Mouse (Mus musculus): ENCODE data around the gene Gab3. TPM values are rescaled to one million over a fixed set of nuclear protein-coding genes. Genes with fewer than 3 reads are reported as not detected.
"Not testable (repeated sequence)": the region's sequence is repeated elsewhere in the genome, so short reads cannot be mapped to it uniquely, and the experiment has no call there.

Gab3 gene
- polyA plus RNA-seq, 1 experiment from 2014 or later, result 1.5 TPM

DNA sequence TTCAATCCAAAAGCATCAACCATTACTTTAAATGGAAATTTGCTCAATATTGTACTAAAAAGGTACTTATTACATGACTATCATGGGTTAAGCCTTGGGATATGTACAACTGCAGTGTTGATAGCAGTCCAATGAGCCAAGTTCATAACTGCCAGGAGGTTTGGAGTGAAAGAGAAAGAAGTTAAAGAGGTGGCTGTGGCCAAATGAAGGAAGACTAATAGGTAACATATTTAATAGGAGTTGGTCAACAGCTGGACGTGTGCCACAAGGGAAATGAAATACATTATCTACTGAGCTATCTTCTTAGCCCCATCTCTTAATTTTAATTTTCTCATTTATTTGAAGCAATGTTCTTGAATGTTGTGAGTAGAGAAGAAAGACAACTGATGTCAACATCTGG lies 39.3 kb downstream of the Gab3 start:
- Histone ChIP-seq H3K27ac (ENCODE audit: low read depth, low read length) (no peak overlapping the region), H3K27me3 (ENCODE audit: control insufficient read depth, insufficient read depth, low read length) (no peaks in the 10 kb centered on the region), H3K4me2 (replicated peaks; ENCODE audit: low read depth, low read length) (no peak overlapping the region), H3K4me1 (replicated peaks; ENCODE audit: control insufficient read depth, insufficient read depth, low read length) (no peaks in the 10 kb centered on the region), H3K4me3 (ENCODE audit: low read depth, low read length) (no peak overlapping the region), H3K36me3 (ENCODE audit: control insufficient read depth, insufficient read depth, low read length) (no peaks in the 10 kb centered on the region), H3K9me3 (ENCODE audit: control insufficient read depth, low read length) (no peaks in the 10 kb centered on the region), H3K9ac (ENCODE audit: low read depth, low read length) (no peak overlapping the region)
- WGBS, result 77% methylated on average over 1 of the region's 1 CpGs
- no peak for ATAC-seq (ENCODE audit: low FRiP score)
- DNase-seq (ENCODE audit: low spot score), result no peak

DNA sequence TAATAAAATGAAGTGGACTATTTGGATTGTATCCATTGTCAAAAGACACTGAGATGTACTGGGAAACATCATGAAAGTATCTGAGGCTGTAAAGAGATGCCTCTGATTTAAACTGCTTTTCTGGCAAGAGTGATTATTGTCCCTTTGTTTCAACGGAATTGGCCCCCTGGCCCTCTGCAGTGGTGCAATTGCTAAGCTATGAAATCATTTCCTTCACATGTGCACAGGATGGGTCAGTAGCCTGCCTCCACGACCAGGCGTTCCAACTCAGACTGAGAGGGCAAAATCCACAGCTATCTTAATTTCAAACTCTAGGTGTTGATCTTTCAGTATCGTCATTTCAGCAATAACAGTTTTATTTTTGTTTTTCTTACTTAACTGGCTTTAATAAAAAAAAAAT lies 40.7 kb downstream of the Gab3 start:
- no peak overlapping the region for H3K4me2 ChIP-seq (replicated peaks; ENCODE audit: low read depth, low read length)
- H3K9ac ChIP-seq (ENCODE audit: low read depth, low read length), result no peak overlapping the region
- H3K4me1 ChIP-seq (replicated peaks; ENCODE audit: control insufficient read depth, insufficient read depth, low read length), result no peaks in the 10 kb centered on the region
- no peaks in the 10 kb centered on the region for H3K9me3 ChIP-seq (ENCODE audit: control insufficient read depth, low read length)
- ATAC-seq (ENCODE audit: low FRiP score) (no peak), DNase-seq (ENCODE audit: low spot score) (no peak)
- no peaks in the 10 kb centered on the region for H3K36me3 ChIP-seq (ENCODE audit: control insufficient read depth, insufficient read depth, low read length)
- H3K4me3 ChIP-seq (ENCODE audit: low read depth, low read length), result no peak overlapping the region
- no peaks in the 10 kb centered on the region for H3K27me3 ChIP-seq (ENCODE audit: control insufficient read depth, insufficient read depth, low read length)
- WGBS, result 82% methylated on average over 4 of the region's 4 CpGs
- H3K27ac ChIP-seq (ENCODE audit: low read depth, low read length), result no peak overlapping the region

GRCm38 (mm10) chrX:75036626-75037025 lies 48.6 kb downstream of the Gab3 start:
- no peak overlapping the region for H3K9ac ChIP-seq (ENCODE audit: low read depth, low read length)
- H3K4me2 ChIP-seq (replicated peaks; ENCODE audit: low read depth, low read length), result no peak overlapping the region
- no peak for DNase-seq (ENCODE audit: low spot score)
- no peak overlapping the region for H3K27ac ChIP-seq (ENCODE audit: low read depth, low read length)
- no peaks in the 10 kb centered on the region for H3K4me1 ChIP-seq (replicated peaks; ENCODE audit: control insufficient read depth, insufficient read depth, low read length)
- H3K36me3 ChIP-seq (ENCODE audit: control insufficient read depth, insufficient read depth, low read length), result no peaks in the 10 kb centered on the region
- ATAC-seq (ENCODE audit: low FRiP score), result no peak
- no peaks in the 10 kb centered on the region for H3K27me3 ChIP-seq (ENCODE audit: control insufficient read depth, insufficient read depth, low read length)
- H3K4me3 ChIP-seq (ENCODE audit: low read depth, low read length), result no peak overlapping the region
- no peaks in the 10 kb centered on the region for H3K9me3 ChIP-seq (ENCODE audit: control insufficient read depth, low read length)

GRCm38 (mm10) chrX:75035162-75035561 lies 50.1 kb downstream of the Gab3 start:
- no peaks in the 10 kb centered on the region for H3K4me1 ChIP-seq (replicated peaks; ENCODE audit: control insufficient read depth, insufficient read depth, low read length)
- H3K27ac ChIP-seq (ENCODE audit: low read depth, low read length), result no peak overlapping the region
- WGBS, result 92% methylated on average over 2 of the region's 2 CpGs
- H3K9me3 ChIP-seq (ENCODE audit: control insufficient read depth, low read length), result no peaks in the 10 kb centered on the region
- H3K36me3 ChIP-seq (ENCODE audit: control insufficient read depth, insufficient read depth, low read length), result no peaks in the 10 kb centered on the region
- H3K4me3 ChIP-seq (ENCODE audit: low read depth, low read length), result no peak overlapping the region
- DNase-seq (ENCODE audit: low spot score) (no peak), ATAC-seq (ENCODE audit: low FRiP score) (no peak)
- H3K9ac ChIP-seq (ENCODE audit: low read depth, low read length), result no peak overlapping the region
- H3K27me3 ChIP-seq (ENCODE audit: control insufficient read depth, insufficient read depth, low read length), result no peaks in the 10 kb centered on the region
- no peak overlapping the region for H3K4me2 ChIP-seq (replicated peaks; ENCODE audit: low read depth, low read length)

DNA sequence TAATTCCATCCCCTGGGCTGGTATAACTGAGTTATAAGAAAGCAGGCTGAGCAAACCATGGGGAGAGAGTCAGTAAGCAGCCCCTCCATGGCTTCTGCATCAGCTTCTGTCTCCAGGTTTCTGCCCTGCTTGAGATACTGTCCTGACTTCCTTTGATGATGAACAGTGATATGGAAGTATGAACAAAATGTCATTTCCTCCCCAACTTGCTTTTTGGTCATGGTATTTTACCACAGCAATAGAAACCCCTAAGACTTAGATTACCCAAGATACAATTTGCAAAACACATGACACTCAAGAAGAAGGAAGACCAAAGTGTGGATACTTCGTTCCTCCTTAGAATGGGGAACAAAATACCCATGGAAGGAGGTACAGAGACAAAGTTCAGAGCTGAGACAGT lies 51.2 kb downstream of the Gab3 start:
- H3K4me1 ChIP-seq (replicated peaks; ENCODE audit: control insufficient read depth, insufficient read depth, low read length); H3K27ac ChIP-seq (ENCODE audit: low read depth, low read length); H3K27me3 ChIP-seq (ENCODE audit: control insufficient read depth, insufficient read depth, low read length); H3K4me2 ChIP-seq (replicated peaks; ENCODE audit: low read depth, low read length); ATAC-seq (ENCODE audit: low FRiP score); H3K4me3 ChIP-seq (ENCODE audit: low read depth, low read length); H3K36me3 ChIP-seq (ENCODE audit: control insufficient read depth, insufficient read depth, low read length); H3K9ac ChIP-seq (ENCODE audit: low read depth, low read length); H3K9me3 ChIP-seq (ENCODE audit: control insufficient read depth, low read length); DNase-seq (ENCODE audit: low spot score): not testable (repeated sequence)
- 53% methylated on average over 1 of the region's 1 CpGs for WGBS

DNA sequence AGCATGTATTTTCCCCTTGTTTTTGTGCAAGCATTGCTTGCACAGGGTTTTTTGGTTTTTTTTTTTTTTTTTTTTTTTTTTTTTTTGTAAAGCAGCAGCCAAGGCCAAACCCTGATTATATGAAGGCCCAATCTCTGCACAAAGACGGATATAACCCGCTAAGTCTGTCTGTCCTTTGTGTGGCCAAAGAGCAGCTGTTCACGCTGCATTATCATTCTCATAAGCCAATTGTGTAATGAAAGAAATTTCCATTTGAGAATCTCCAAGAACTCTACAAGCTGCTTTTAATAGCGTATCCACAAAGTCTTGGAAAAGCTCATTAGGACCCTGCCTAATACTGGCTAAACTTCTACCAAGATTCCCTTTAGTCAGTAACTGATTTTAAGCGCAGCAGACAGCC lies 101.5 kb downstream of the Gab3 start:
- Histone ChIP-seq H3K36me3 (ENCODE audit: control insufficient read depth, insufficient read depth, low read length) (no peaks in the 10 kb centered on the region), H3K4me1 (replicated peaks; ENCODE audit: control insufficient read depth, insufficient read depth, low read length) (no peaks in the 10 kb centered on the region), H3K4me2 (replicated peaks; ENCODE audit: low read depth, low read length) (no peak overlapping the region), H3K9me3 (ENCODE audit: control insufficient read depth, low read length) (no peaks in the 10 kb centered on the region), H3K27ac (ENCODE audit: low read depth, low read length) (no peak overlapping the region), H3K4me3 (ENCODE audit: low read depth, low read length) (no peak overlapping the region), H3K27me3 (ENCODE audit: control insufficient read depth, insufficient read depth, low read length) (no peaks in the 10 kb centered on the region), H3K9ac (ENCODE audit: low read depth, low read length) (no peak overlapping the region)
- no peak for DNase-seq (ENCODE audit: low spot score)
- WGBS, result 76% methylated on average over 5 of the region's 5 CpGs
- no peak for ATAC-seq (ENCODE audit: low FRiP score)

- not testable (repeated sequence) for H3K4me3 ChIP-seq (ENCODE audit: low read depth, low read length); ATAC-seq (ENCODE audit: low FRiP score); H3K4me2 ChIP-seq (replicated peaks; ENCODE audit: low read depth, low read length); H3K36me3 ChIP-seq (ENCODE audit: control insufficient read depth, insufficient read depth, low read length); H3K27me3 ChIP-seq (ENCODE audit: control insufficient read depth, insufficient read depth, low read length); H3K4me1 ChIP-seq (replicated peaks; ENCODE audit: control insufficient read depth, insufficient read depth, low read length); H3K9ac ChIP-seq (ENCODE audit: low read depth, low read length); H3K27ac ChIP-seq (ENCODE audit: low read depth, low read length); H3K9me3 ChIP-seq (ENCODE audit: control insufficient read depth, low read length)
- DNase-seq (ENCODE audit: low spot score), result peak; percentile 1
- 0% methylated on average over 1 of the region's 2 CpGs for WGBS
These were observed 122.4 kb downstream of the Gab3 start for GRCm38 (mm10) chrX:74962899-74963298.

- H3K27me3 ChIP-seq (ENCODE audit: control insufficient read depth, insufficient read depth, low read length); ATAC-seq (ENCODE audit: low FRiP score); H3K9ac ChIP-seq (ENCODE audit: low read depth, low read length); H3K4me2 ChIP-seq (replicated peaks; ENCODE audit: low read depth, low read length); H3K36me3 ChIP-seq (ENCODE audit: control insufficient read depth, insufficient read depth, low read length); H3K9me3 ChIP-seq (ENCODE audit: control insufficient read depth, low read length); H3K4me3 ChIP-seq (ENCODE audit: low read depth, low read length); H3K4me1 ChIP-seq (replicated peaks; ENCODE audit: control insufficient read depth, insufficient read depth, low read length); H3K27ac ChIP-seq (ENCODE audit: low read depth, low read length); DNase-seq (ENCODE audit: low spot score): not testable (repeated sequence)
- WGBS, result 70% methylated on average over 7 of the region's 7 CpGs
These were observed 126.1 kb downstream of the Gab3 start for GRCm38 (mm10) chrX:74959161-74959560.
